Mouse (Mus musculus) hindbrain, embryonic 16.5 days (tissue): ENCODE measurements around the gene Slc16a13. TPM values are rescaled to one million over a fixed set of nuclear protein-coding genes. Genes with fewer than 3 reads are reported as not detected.
"Not testable (repeated sequence)": the region's sequence is repeated elsewhere in the genome, so short reads cannot be mapped to it uniquely, and the experiment has no call there.

ENCODE experiments used
- ATAC-seq: fragments of 200-750 bp; cut with Nextera tagmentation; 2 replicates; pipeline ENCODE4 v1.8.0; 2017; ENCODE audit warnings: moderate TSS enrichment, moderate library complexity
- H3K27ac ChIP-seq: fragments of 300-500 bp; sonication (generic); 2 replicates; pipeline ENCODE4 v1.5.1; 2014; ENCODE audit warnings: low read depth, mild to moderate bottlenecking, control low read depth, low read length, moderate library complexity
- H3K27me3 ChIP-seq: fragments of 300-500 bp; sonication (generic); replicated peaks from 2 replicates; pipeline ENCODE4 v1.6.1; 2014; ENCODE audit warnings: low read length; ENCODE audit not compliant: control insufficient read depth, insufficient read depth
- H3K36me3 ChIP-seq: fragments of 300-500 bp; sonication (generic); 2 replicates; pipeline ENCODE4 v1.6.1; 2014; ENCODE audit warnings: mild to moderate bottlenecking, low read length, moderate library complexity, mixed read lengths; ENCODE audit not compliant: control insufficient read depth, insufficient read depth
- H3K4me1 ChIP-seq: fragments of 300-500 bp; sonication (generic); 2 replicates; pipeline ENCODE4 v1.6.1; 2014; ENCODE audit warnings: low read depth, low read length; ENCODE audit not compliant: control insufficient read depth, insufficient read depth
- H3K4me2 ChIP-seq: fragments of 300-500 bp; sonication (generic); 2 replicates; pipeline ENCODE4 v1.6.1; 2014; ENCODE audit warnings: mild to moderate bottlenecking, low read length, control low read depth, moderate library complexity
- H3K4me3 ChIP-seq: fragments of 300-500 bp; sonication (generic); 2 replicates; pipeline ENCODE4 v1.5.1; 2014; ENCODE audit warnings: mild to moderate bottlenecking, low read length, control low read depth, moderate library complexity
- H3K9ac ChIP-seq: fragments of 300-500 bp; sonication (generic); 2 replicates; pipeline ENCODE4 v1.6.1; 2014; ENCODE audit warnings: low read depth, mild to moderate bottlenecking, control low read depth, low read length, moderate library complexity
- H3K9me3 ChIP-seq: fragments of 300-500 bp; sonication (generic); 2 replicates; pipeline ENCODE4 v1.6.1; 2014; ENCODE audit warnings: mild to moderate bottlenecking, low read length, moderate library complexity; ENCODE audit not compliant: control insufficient read depth
- WGBS: fragments of 180-500 bp; shearing (Covaris S2); extraction: QIAGEN DNeasy Blood & Tissue Kit; methylation state at CpG from one replicate; pipeline ENCODE4 v1.1.7; 2014; 5-methylcytosine and 5-hydroxymethylcytosine counted together
- microRNA counts: library from miRNA; unstranded; fragments of <30 nt; microRNA quantifications from one replicate; lab custom pipeline; 2016
- microRNA-seq: library from miRNA; unstranded; fragments of <30 nt; microRNA quantifications from one replicate; pipeline ENCODE4, GENCODE M21; 2017
- polyA plus RNA-seq: library from polyadenylated mRNA; unstranded; fragments of >200 nt; fragmentation: Nextera tagmentation; extraction: Ambion mirVana; gene quantifications from 2 replicates; pipeline ENCODE4 v1.2.1, GENCODE M21; 2015

Slc16a13 gene
- polyA plus RNA-seq, 1 experiment from 2014 or later = 11.9 TPM

DNA sequence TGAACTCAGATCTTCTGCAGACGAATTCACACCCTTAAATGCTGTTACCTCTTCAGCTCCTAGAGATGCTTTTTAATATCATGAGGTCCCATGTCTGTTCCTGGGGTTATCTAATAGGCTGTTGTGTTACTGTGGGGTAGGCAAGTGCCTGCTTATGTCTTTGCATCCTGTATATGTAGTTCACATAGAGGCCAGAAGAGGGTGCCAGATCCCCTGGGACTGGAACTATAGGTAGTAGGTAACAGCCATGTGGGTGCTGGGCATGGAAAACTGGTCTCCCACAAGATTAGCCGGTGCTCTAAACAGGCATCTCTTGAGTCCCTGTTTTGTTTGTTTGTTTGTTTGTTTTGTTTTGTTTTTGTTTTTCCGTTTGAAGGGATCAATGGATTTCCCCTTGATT is 49.0 kb downstream of the Slc16a13 start:
- H3K36me3 ChIP-seq = no peaks in the 10 kb centered on the region
- no peak overlapping the region for H3K4me3 ChIP-seq
- H3K9me3 ChIP-seq = 0 out of 2 replicates have a peak, but pooled peaks cover 2% of the 10 kb centered on the region
- H3K27me3 ChIP-seq = no peaks in the 10 kb centered on the region
- no peak overlapping the region for H3K4me2 ChIP-seq
- no peak overlapping the region for H3K9ac ChIP-seq
- no peak for ATAC-seq
- no peaks in the 10 kb centered on the region for H3K4me1 ChIP-seq
- 62% methylated on average over 3 of the region's 3 CpGs for WGBS
- no peak overlapping the region for H3K27ac ChIP-seq

DNA sequence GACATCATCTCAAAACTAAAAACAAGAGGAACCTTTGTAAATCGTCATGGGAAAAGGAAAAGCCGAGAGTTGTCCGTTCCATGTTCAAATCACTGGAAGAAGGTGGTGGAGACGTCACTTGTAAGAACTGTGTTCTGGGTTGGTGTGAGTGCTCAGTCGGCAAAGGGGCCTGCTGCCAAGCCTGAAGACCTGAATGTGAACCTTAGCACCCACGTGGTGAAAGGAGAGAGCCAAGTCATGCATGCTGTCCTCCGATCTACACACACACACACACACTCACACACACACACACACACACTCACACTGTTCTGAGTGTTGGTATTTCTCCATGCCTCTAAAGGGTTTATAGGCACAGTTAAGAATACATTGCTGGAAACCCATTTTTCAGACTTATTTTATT is 49.7 kb downstream of the Slc16a13 start:
- WGBS = 83% methylated on average over 7 of the region's 7 CpGs
- ATAC-seq = no peak
- no peaks in the 10 kb centered on the region for H3K27me3 ChIP-seq
- H3K4me2 ChIP-seq = no peak overlapping the region
- H3K27ac ChIP-seq = no peak overlapping the region
- H3K9ac ChIP-seq = no peak overlapping the region
- H3K4me1 ChIP-seq = no peaks in the 10 kb centered on the region
- no peaks in the 10 kb centered on the region for H3K36me3 ChIP-seq
- 0 out of 2 replicates have a peak, but pooled peaks cover 2% of the 10 kb centered on the region for H3K9me3 ChIP-seq
- H3K4me3 ChIP-seq = no peak overlapping the region

DNA sequence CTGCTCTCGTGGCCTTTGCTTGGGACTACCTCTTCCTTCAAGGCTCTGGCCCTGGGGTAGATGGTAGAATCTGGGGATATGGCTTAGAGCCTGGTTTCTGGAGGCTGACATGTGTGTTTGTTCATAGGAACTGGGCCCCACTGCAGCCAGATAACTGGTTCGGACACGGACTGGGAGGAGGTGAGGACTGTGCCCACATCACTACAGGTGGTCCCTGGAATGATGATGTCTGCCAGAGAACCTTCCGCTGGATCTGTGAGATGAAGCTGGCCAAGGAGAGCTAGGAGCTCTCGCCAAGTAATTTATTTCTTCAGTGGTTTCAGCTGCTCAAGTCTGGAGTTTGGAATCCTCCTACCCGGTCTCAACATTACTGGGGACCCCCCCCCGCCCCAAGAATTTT is 50.6 kb downstream of the Slc16a13 start:
- Histone ChIP-seq H3K4me1 (no peaks in the 10 kb centered on the region), H3K27ac (no peak overlapping the region), H3K9ac (no peak overlapping the region), H3K9me3 (no peaks in the 10 kb centered on the region), H3K4me3 (no peak overlapping the region), H3K4me2 (no peak overlapping the region), H3K36me3 (no peaks in the 10 kb centered on the region), H3K27me3 (no peaks in the 10 kb centered on the region)
- no peak for ATAC-seq
- 71% methylated on average over 7 of the region's 7 CpGs for WGBS

DNA sequence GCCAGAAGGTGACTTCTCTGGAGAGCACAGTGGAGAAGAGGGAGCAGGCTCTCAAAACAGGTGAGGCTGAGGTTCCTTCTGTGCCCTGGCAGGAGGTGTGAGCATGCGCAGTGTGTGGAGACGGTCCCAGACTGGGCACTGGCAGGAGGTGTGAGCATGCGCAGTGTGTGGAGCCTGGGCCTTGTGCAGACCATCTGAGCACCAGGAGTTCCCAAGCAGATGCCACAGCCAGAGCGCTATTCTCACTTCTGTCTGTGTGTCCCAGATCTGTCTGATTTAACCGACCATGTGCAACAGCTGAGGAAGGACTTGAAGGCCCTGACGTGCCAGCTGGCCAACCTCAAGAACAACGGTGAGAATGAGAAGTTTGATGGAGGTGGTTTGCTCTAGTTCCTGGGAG is 51.4 kb downstream of the Slc16a13 start:
- whole genome bisulfite sequencing = 91% methylated on average over 7 of the region's 7 CpGs
- H3K9ac ChIP-seq, H3K36me3 ChIP-seq, H3K27me3 ChIP-seq, H3K4me2 ChIP-seq, H3K4me1 ChIP-seq, H3K27ac ChIP-seq, H3K9me3 ChIP-seq, H3K4me3 ChIP-seq, ATAC-seq: not testable (repeated sequence)

GRCm38 (mm10) chr11:70168136-70168535 is 52.7 kb downstream of the Slc16a13 start:
- WGBS = 75% methylated on average over 7 of the region's 7 CpGs
- ATAC-seq = no peak

More at GRCm38 (mm10) chr11:70168136-70168535, 52.7 kb downstream of the Slc16a13 start:
- no peak overlapping the region for H3K4me3 ChIP-seq
- no peaks in the 10 kb centered on the region for H3K36me3 ChIP-seq
- H3K9ac ChIP-seq = no peak overlapping the region
- H3K9me3 ChIP-seq = no peaks in the 10 kb centered on the region
- no peaks in the 10 kb centered on the region for H3K4me1 ChIP-seq
- H3K27me3 ChIP-seq = no peaks in the 10 kb centered on the region
- no peak overlapping the region for H3K4me2 ChIP-seq
- H3K27ac ChIP-seq = no peak overlapping the region

MicroRNAs encoded within 50 kb of the gene (microRNA counts, 519-probe panel; counts per million panel counts)
- microRNA mmu-miR-195 (lab: Ali Mortazavi, UCI) (not detected), microRNA mmu-miR-497 (lab: Ali Mortazavi, UCI) (2,040 counts per million, percentile 31 among the panel's probes with 10 or more counts)

Small RNA genes within 50 kb of the gene (microRNA-seq; reads per million reads assigned to microRNA genes)
- 427 reads per million, percentile 68 among the genes with 10 or more reads in this experiment for gene Mir195a
- gene Mir497 = not detected
- gene Mir497b = not detected

Other genes starting within 250 kb of the Slc16a13 start
- 26.9 and 27.4 TPM in 2 replicates for gene Ctdnep1, start 239.9 kb downstream of the Slc16a13 start, polyA plus RNA-seq
- gene Elp5, start 238.5 kb downstream of the Slc16a13 start, polyA plus RNA-seq = 168 and 188 TPM in 2 replicates
- 576 and 581 TPM in 2 replicates for gene Gabarap, start 229.9 kb downstream of the Slc16a13 start, polyA plus RNA-seq
- gene Phf23, start 225.3 kb downstream of the Slc16a13 start, polyA plus RNA-seq = 54.2 and 55.4 TPM in 2 replicates
- gene Dvl2, start 220.5 kb downstream of the Slc16a13 start, polyA plus RNA-seq = 21.0 and 25.4 TPM in 2 replicates
- gene Acadvl, start 205.7 kb downstream of the Slc16a13 start, polyA plus RNA-seq = 66.6 and 69.1 TPM in 2 replicates
- gene Dlg4, start 204.1 kb downstream of the Slc16a13 start, polyA plus RNA-seq = 23.1 and 23.4 TPM in 2 replicates
- 3.9 and 4.4 TPM in 2 replicates for gene Asgr1, start 167.0 kb downstream of the Slc16a13 start, polyA plus RNA-seq
- not detected in 2 replicates for gene Asgr2, start 128.4 kb downstream of the Slc16a13 start, polyA plus RNA-seq
- 1.2 and 1.4 TPM in 2 replicates for gene Mgl2, start 90.7 kb downstream of the Slc16a13 start, polyA plus RNA-seq
- 1.0 and 1.2 TPM in 2 replicates for gene Clec10a, start 64.9 kb downstream of the Slc16a13 start, polyA plus RNA-seq
- gene Slc16a11, start 8.3 kb downstream of the Slc16a13 start, polyA plus RNA-seq = 8.7 and 9.7 TPM in 2 replicates
- gene Bcl6b, start 8.7 kb upstream of the Slc16a13 start, polyA plus RNA-seq = 5.1 and 6.6 TPM in 2 replicates
- 167 and 175 TPM in 2 replicates for gene 0610010K14Rik, start 16.9 kb upstream of the Slc16a13 start, polyA plus RNA-seq
- gene Gm21988, start 18.8 kb upstream of the Slc16a13 start, polyA plus RNA-seq = 13.8 and 15.7 TPM in 2 replicates
- 416 and 443 TPM in 2 replicates for gene Rnasek, start 18.8 kb upstream of the Slc16a13 start, polyA plus RNA-seq
- gene Alox12, start 34.3 kb upstream of the Slc16a13 start, polyA plus RNA-seq = 1.1 and 1.3 TPM in 2 replicates
- 0.09 and 0.14 TPM in 2 replicates for gene Alox12e, start 101.6 kb upstream of the Slc16a13 start, polyA plus RNA-seq
- 0.06 TPM in 1 of 2 replicates, not detected in the other for gene Alox15, start 131.0 kb upstream of the Slc16a13 start, polyA plus RNA-seq
- 31.7 and 37.0 TPM in 2 replicates for gene Pelp1, start 189.0 kb upstream of the Slc16a13 start, polyA plus RNA-seq
- gene Arrb2, start 211.6 kb upstream of the Slc16a13 start, polyA plus RNA-seq = 54.9 and 55.6 TPM in 2 replicates
- 42.9 and 46.3 TPM in 2 replicates for gene Med11, start 230.9 kb upstream of the Slc16a13 start, polyA plus RNA-seq
- 0.86 and 1.3 TPM in 2 replicates for gene Zmynd15, start 238.4 kb upstream of the Slc16a13 start, polyA plus RNA-seq
- gene Cxcl16, start 238.9 kb upstream of the Slc16a13 start, polyA plus RNA-seq = 6.0 and 7.3 TPM in 2 replicates